Mouse (Mus musculus): Measurements from ENCODE around the gene Myl12a.

Gene Myl12a

DNA sequence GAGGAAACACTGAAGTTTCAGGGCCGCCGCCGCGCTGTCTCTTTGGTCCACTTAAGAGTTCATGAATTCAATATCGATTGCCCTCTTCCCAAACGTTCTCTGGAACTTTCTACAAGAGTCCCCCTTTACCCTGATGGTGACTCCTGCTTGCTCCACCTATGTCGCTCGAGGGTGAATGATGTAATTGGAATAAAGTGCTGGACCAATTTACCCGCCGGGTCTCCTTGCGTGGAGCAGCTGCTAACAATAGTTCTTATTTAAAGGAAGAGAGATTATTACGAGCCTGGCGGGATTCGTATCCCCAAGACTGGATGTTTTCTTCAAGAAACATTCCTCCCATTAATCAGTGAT lies at the start of gene Myl12a:
TSS of gene Myl12a (minus strand) at position 135 of the 351 bp plus-strand sequence.
- DNase-seq (ENCODE audit: low spot score): no peak

DNA sequence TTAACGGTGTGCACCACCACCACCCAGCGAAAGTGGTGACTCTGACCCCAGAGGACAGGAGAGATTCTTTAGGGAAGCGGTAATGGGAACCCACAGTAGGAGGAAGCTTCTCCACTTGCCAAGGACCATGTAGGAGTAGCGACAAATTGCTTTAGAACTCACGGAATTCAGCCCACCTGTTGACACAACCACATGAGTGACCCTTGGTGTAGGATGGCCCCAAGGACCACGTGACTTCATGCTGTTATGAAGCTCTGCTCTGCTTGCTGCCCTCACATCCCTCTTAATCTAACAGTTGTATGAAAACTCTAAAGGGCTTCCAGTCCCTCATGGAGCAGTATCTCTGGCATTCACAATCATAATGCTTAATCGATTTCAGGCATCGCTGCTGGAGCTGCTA lies 46.6 kb upstream of the Myl12a start:
- DNase-seq (ENCODE audit: low spot score): no peak

DNA sequence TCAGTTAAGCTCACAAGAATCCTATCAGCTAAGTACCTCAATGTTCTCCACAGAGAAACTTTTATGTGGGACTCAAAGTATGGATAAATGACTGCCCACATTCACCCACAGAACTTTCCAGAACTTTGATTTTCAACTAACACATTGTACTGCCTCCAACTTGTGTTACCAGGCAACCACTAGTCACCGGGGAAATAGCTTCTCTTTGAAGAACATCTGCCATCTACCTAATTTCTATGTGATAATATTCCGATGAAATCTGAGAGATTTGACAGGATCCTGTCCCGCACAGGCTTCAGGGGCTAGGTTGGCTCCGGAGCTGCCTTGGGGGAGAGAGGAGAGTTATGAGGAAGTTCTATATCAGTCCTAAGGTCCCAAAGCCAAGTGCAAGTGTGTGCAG lies 44.2 kb upstream of the Myl12a start:
- no peak for DNase-seq (ENCODE audit: low spot score)

DNA sequence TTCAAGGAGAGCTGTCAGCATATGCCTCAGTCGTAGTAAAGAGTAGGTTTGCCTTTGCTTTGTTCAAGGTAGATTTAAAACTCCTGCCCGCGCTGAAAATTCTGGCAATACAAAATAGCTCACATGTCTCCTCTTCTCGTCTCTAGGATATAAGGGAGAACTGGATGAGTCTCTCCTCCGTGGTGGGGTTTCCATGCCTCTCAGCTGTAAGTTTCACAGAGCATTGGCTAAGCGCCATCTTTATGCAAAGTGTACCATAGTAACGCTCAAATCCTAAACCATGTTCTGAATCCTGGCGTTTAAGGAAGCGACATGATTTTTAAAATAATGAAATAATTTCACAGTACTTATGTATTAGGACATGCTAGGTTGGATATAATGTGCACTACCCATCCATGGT lies 42.9 kb upstream of the Myl12a start:
- no peak for DNase-seq (ENCODE audit: low spot score)

DNA sequence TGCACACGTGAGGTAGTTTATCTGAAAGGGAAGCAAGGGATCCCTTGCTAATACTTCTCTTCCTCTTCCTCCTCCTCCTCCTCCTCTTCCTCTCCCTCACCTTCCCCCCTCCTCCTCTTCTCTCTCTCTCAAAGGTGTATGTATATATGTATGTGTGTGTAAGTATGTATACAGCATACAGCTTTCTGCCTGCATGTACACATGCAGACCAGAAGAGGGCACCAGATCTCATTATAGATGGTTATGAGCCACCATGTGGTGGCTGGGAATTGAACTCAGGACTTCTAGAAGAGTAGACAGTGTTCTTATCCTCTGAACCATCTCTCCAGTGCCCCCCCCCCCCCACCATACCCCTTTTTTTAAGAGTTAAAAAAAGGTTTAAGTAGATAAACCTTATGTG lies 40.0 kb upstream of the Myl12a start:
- DNase-seq (ENCODE audit: low spot score): no peak

DNA sequence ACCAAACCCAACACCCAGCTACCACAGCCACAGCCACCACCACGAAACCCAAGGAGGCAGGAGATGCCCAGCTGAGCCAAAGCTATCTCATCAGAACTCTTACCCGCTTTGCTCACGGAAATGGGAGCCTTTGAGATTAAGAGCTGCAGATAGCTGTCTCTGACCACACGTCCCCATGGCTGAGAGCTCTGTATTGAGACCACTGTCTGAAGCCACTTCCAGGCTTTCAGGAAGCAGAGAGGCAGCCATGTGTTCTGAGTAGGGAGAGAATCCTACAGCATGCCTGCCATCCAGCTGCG lies 37.9 kb upstream of the Myl12a start:
- DNase-seq (ENCODE audit: low spot score): no peak

DNA sequence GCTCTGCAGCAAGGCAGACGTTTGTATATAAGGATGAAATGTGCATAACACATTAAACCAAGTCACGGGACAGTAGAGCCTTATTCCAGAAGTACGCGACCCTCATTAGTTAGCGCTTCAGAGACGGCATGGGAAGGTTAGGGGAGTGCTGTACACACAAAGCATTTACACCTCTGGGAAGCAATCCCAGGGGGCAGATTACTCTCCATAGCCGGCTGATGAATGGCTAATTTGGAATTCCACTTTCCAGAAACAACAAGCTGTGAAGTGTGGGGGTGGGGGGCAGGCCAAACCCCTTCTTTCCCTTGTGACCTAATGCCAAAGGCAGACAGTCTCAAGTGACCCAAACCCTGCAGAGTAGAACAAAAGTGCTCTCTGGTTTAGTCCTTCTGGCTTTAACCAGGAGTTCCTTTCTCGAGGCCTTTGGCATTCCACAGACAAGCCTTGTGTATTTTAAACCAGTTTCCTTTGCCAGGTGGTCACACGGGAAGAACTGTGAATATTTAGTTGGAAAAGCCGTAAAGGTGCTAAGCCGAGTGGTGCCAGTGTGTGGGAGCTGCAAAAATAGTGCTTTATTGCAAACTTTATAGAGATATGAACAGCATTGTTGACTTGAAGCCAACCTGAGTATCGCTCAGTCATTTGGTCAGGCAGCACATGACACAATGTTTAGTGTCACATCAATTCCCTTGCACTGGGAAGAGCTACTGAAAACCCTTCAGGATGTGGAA lies 37.3 kb upstream of the Myl12a start:
- no peak for DNase-seq (ENCODE audit: low spot score)

DNA sequence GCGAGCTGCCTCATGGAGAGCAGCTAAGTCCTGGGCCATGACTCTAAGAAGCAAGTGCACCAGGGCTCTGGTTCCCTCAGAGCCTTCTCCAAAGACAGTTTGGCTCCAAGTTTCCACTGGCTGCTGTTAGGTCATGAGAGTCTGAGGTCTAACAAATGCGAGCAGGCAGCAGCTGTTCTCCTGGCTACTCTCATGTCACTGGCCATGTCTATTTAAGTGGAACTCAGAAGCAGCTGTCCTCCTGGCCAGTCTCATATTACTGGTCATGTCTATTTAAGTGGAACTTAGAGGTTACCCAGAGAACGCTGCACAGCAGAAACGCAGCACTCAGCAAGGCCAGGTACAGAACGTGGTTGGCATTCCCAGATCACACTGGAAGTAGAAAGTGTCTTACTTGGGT lies 36.1 kb upstream of the Myl12a start:
- DNase-seq (ENCODE audit: low spot score): no peak

DNA sequence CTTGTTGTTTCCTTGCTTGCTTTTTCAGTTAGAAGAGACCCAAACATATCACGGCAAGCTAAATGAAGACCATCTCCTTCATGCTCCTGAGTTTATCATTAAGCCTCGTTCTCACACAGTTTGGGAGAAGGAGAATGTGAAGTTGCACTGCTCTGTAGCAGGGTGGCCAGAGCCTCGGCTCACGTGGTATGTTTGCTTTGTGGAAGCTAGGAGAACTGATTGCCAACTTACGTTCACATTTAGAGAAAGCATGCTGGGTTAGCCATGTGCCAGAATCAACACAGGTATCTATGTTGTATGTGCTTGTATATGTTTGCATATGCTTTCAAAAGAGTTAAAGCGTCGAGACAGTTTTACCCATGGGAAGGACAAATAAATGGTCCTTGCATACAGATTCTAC lies 34.5 kb upstream of the Myl12a start:
- no peak for DNase-seq (ENCODE audit: low spot score)

DNA sequence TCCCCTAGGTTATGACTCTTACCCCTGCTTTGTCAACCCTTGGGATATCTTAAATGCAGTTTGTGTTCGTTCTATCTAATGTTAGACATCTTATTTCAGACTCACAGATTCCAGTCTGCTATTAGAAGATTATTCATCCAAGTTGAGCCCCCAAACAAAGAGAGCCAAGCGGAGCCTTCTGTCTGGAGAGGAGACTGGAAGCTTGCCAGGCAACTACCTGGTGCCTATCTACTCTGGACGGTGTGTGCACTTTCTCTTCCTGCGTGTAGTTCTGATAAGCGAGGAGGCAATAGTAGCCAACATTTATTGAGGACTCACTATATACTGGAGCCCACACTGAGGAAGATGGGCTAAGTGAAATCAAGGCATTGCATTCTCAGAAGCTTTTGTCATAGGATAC lies 31.8 kb upstream of the Myl12a start:
- no peak for DNase-seq (ENCODE audit: low spot score)

DNA sequence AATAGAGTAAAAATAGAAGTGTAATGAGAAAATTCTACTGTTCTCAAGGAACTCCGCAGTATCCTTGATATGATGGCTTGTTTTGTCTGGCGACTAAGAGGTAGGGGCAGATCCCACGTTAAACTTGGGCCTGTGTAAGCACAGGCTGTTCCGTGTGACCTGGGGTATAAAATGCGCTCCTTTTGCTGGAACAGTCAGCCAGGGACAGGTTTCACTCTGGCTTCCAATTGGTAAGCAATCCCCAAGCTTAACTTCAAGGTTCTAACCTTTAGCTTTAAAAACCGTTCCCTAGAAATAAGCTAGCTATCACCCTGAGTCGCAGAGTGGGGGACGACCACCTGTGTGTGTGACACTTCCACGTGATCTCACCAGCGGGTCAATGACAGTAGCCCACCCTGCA lies 30.0 kb upstream of the Myl12a start:
- DNase-seq (ENCODE audit: low spot score): no peak

DNA sequence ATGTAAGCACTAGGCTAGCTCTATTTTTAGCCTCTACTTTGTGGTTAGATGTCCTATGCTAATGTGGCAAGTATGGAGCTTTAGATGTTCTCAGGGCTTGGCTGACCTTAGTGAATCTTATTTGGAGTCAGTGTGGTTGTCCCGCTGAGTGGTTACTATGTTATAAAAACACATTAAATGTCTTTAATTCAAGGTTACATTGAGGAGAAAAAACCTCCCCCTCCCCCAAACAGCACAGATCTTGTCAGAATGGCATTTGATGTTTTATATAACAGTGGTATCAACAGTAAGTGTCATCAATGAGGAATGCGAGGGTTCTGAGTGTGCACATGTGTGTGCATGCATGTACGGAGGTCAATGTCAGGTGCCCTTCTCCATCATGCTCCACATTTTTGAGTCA lies 24.5 kb upstream of the Myl12a start:
- no peak for DNase-seq (ENCODE audit: low spot score)

DNA sequence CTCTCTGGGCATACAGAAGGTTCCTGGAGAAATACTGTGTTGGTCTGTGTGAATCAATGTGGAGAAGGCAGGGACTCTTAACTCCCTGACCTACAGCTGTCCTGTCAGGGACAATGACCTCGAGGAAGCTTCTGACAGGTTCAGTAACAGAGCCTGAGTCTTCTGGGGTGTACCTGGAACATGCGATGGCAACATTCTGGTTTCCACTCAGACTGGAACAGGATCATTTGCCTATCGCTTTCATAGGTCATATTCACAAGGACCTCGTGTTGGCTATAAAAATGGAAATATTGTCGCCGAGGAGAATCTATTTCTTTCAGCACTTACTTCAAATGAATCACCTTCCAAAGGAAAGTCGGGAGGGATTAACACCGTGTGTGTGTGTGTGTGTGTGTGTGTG lies 23.2 kb upstream of the Myl12a start:
- no peak for DNase-seq (ENCODE audit: low spot score)

DNA sequence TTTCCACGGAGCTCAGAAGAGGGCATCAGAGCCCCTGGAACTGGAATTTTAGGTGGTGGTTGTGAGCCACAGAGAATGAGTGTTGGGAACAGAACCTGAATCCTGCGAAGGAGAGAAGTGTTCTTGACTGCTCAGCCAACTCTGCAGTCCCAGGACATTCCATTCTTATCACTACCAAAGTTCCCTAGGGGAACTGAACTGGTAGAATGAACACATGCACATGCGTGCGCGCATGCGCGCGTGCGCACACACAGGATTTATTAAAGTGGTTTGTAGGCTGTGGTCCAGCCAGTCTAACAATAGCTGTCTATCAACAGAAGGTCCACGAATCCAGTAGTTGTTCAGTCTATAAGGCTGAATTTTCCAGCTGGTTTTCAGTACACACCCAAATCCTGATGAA lies 21.4 kb upstream of the Myl12a start:
- no peak for DNase-seq (ENCODE audit: low spot score)

DNA sequence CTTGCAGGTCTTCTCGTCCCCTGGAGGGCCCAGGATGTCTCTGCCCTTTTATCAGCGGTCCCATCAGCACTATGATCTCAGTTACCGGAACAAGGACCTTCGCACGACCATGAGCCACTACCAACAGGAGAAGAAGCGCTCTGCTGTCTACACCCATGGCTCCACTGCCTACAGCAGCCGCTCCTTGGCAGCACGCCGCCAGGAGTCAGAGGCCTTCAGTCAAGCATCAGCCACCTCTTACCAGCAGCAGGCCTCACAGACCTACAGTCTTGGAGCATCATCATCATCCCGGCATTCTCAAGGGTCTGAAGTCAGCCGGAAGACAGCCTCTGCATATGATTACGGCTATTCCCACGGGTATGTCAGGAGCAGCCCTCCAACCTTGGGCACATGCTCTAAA lies 20.2 kb upstream of the Myl12a start:
- DNase-seq (ENCODE audit: low spot score): no peak

DNA sequence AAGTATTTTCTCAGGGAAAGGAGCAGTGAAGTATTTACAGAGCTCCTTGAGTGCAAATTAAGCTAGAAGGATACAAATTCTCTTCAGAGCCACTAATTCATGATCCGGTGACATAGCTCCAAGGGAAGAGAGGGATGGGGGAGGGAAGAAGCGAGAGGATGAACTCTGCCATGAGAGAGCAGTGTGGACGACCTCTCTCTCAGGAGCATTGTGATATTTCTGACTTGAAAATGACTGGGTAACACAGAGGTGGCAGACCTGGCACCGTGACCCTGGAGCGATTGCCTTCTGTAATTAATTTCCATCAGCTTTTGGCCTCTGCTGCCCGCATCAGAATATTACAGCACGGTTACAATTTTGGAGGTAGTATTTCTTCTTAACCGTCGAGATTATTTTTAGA lies 17.2 kb upstream of the Myl12a start:
- DNase-seq (ENCODE audit: low spot score): no peak

DNA sequence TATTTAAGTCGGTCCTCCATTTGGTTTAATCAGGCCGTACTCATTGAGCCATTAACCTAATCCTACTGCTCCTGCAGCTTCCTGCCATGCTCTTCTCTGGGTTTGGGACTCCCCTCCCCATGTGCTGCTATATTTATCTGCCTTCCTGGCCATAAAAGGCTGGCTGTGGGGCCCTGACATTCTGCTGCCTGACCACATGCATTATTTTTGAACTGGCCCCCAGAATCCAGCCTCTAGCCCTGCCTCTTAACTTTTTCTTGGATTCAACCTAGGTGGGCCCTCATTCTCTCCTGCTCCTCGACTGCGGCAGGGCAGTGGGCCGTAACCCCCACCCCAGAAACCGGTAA lies 16.6 kb upstream of the Myl12a start:
- no peak for DNase-seq (ENCODE audit: low spot score)

DNA sequence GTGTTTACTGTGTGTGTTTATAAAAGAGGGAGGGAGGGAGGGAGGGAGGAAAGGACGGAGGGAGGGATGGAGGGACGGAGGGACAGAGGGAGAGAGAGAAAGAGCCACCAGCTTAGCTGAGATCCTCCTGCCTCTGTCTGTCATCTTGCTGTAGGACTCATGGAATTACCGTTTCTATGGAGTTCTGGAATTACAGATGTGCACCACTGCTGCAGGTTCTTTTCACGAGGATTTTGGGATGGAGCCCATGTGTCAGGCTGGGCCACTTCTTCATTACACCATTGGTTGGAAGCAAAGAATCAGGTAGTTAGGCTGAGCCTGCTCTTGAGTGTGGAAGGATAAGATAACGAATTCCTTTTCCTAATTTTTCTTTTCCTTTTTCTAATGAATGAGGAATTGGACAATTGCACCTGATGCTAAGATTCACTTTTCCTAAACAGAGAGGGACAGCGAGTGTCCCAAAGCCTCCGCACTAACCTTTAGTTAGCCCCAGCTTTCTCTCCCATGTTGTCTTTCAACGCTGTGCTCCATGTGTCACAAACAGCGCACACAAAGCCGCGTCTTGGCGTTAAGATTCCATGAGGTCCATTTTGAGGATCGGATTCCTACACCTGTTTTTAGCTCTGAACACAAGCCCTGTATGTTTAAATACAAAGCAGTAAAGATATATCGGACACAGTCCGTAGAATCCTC lies 16.1 kb upstream of the Myl12a start:
- no peak for DNase-seq (ENCODE audit: low spot score)

DNA sequence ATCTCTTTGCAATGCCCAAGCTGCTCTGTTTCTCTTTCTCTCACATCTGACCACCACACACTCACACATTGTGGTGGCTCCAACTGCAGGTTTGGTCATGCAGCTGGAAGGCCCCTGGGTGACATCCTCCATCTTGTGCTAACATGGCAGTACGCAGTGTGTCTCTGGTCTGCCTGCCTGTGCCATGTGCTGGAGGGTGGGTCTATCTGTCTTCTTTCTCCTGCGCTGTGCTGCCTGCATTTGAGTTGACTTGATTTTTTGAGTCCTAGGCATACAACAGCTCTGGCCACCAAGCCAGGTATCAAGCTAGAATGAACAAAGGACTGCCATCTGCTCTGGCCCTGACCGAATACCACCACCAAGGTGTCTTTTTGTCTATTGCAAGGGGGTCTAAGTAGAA lies 15.5 kb upstream of the Myl12a start:
- no peak for DNase-seq (ENCODE audit: low spot score)

DNA sequence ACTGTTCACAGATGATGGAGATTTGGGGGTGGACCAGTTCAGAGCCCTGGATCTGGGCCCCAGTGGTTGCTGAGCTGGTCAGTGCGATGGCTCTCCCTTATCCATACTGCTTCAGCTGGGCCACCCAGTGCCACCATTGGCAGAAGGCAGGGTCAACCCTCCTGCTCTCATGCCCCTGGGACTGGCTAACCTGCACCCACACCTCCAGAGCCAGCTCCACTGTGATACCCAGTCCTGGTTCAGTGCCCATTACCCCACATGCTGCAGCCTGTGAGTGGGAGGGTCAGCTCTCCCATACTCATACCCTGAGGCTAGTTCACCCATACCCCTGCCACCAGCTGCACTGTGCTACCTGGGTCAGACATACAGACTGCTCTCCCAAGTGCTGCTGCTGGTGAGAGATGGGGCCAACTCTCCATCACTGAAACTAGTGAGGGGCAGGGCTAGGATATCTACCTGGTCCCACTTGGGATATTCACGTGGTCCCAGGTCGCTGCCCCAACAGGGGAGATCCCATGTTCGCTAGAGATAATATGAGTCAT lies 14.8 kb upstream of the Myl12a start:
- DNase-seq (ENCODE audit: low spot score): no peak

DNA sequence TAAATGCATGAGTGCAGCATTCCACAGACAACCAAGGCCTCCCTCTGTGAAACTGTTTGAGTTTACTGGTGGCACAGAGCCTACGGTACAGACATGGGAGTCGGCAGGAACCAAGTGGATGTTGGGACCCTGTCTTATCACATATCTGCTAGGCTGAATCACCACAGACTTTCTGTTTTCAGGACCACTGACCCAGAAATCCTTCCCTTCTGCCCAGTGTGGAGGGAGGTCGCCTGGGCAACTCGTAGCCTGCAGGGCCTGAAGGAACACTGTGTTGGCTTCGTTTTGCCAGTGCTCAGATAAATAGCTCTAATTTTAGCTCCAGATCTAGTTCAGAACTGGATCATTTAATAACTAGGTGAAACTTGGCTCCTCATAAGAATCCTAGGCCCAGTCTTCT lies 12.2 kb upstream of the Myl12a start:
- DNase-seq (ENCODE audit: low spot score): no peak

DNA sequence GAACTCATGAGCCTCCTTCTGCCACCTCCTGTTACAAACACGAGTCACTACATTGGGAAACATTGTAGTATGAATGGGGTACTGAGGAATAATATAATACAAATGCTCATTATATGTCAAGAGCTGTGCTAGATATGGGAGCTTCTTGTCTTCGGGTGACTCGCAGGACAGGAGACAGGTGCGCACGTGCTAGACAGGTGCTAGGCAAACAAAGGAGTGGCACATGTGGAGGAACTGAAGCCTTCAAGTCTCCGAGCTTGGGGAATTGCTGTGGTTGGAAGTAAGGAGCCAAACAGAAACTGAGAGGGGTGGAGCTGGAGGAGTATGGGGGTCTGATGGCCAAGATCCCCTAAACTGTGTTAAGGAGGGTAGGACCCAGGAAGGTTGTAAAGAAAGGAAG lies 10.4 kb upstream of the Myl12a start:
- DNase-seq (ENCODE audit: low spot score): no peak

DNA sequence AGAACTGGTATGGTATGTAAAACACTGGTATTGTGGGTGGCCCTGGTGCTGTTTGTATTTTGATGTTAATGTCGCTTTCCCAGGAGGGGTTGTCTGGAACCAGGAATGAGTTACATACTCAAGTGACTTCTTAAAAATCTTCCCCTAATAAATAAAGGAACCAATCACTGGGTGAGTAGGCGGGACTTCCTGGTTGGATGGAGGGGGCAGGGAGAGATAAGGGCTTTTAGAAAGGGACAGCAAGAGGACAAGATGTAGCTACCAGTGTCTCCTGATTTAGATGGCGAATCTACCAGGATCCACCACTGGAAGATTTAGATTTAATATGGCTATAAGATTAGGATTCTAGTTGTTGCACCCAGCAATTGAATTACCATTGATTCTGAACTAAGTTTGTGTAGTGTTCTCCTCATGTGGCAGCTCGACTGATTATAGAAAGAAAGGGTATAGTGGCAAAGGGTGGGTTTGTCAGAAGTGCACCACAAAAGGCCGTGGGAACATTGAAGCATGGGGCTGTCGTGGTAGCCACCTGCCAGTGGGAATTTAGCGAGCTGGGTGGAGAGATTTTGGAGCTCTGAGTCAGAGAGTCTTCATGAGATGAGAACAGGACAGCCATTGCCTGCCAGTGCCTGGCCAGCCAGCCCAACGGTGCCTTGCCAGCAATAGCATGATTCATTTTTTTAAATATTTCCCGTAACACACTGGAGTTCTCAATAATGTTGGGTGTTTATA lies 9.4 kb upstream of the Myl12a start:
- DNase-seq (ENCODE audit: low spot score): no peak
